24 mouse cellular contexts compared by ENCODE assay signal in the genomic region with DNA sequence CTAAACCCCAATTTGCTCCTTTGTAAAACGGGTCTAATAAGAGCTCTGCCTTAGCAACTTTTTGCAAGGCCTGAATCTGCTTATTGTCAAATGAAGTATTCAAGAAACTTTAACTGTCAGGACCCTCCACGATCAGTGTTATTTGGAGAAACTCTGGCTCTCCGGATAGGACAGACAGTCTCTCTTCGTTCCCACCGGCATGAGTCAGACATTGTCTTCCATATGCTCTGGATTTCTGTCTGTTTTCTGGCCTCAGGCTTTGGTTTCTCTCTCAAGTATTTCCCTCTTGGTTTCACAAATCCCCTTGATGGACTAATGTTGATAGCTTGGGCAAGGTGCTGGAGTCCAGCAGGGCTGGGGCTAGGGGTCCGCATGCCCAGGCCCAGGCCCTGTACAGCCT. TPM values are rescaled to one million over a fixed set of nuclear protein-coding genes. Genes with fewer than 3 reads are reported as not detected.
A peak's percentile ranks its signal among the peaks of the same experiment; 100 is the strongest.
DNase-seq lines count a peak whose midpoint lies in the region; ATAC-seq and TF ChIP-seq lines count a peak whose summit lies in the region.
"Had no signal": no experiment of that assay in that cellular context is flagged by ENCODE, and none has a peak within 500 bp of the region (broad histone marks: within the 10 kb centered on the region; RNA-seq: fewer than 3 reads in every experiment).

No protein-coding gene starts in this region.

- H3K4me2 ChIP-seq in forebrain, postnatal 0 days (ENCODE audit: low read depth) = no peak overlapping the region
- H3K4me2 ChIP-seq in forebrain, embryonic 16.5 days (ENCODE audit: low read length) = no peak overlapping the region
- H3K4me2 ChIP-seq: embryonic facial prominence, embryonic 12.5 days; forebrain, embryonic 13.5 days; forebrain, embryonic 15.5 days had no signal

- H3K4me3 ChIP-seq in forebrain, postnatal 0 days (ENCODE audit: low read depth, low read length) = no peak overlapping the region
- no peak overlapping the region for H3K4me3 ChIP-seq in forebrain, embryonic 16.5 days (replicated peaks; ENCODE audit: low read length)
- no peak overlapping the region for H3K4me3 ChIP-seq in layer of hippocampus, adult 2 months
- H3K4me3 ChIP-seq: embryonic facial prominence, embryonic 10.5 days; embryonic facial prominence, embryonic 12.5 days; forebrain, embryonic 13.5 days; forebrain, embryonic 15.5 days had no signal

- TF ChIP-seq CTCF in forebrain, postnatal 0 days (IDR thresholded peaks at IDR 0.05; ENCODE audit: low read depth) = no peak
- no peak for TF ChIP-seq CTCF in layer of hippocampus, adult 2 months (conservative IDR thresholded peaks at IDR 0.05)

- no peak for DNase-seq in forebrain, postnatal 0 days
- DNase-seq in layer of hippocampus, adult 2 months (ENCODE audit: low spot score in 2 of 2) = no peak
- no peak for DNase-seq in layer of hippocampus, postnatal 10 days (ENCODE audit: low spot score in 2 of 2)
- DNase-seq in right cerebral cortex, adult 18-20 months = peak; percentile 19
- no peak for DNase-seq in right cerebral cortex, postnatal 14 days
- DNase-seq in frontal cortex, postnatal 10 days (ENCODE audit: low spot score in 2 of 2) = no peak
- DNase-seq: adrenal gland, adult 2 months; adrenal gland, postnatal 10 days; adrenal gland, postnatal 25 days; B cell, adult 2 months; cerebellum, adult 11-12 months; cerebellum, adult 2 months; cerebellum, adult 9-10 months; cerebellum, postnatal 10 days; cerebellum, postnatal 25 days had no signal

- H3K36me3 ChIP-seq in forebrain, postnatal 0 days (ENCODE audit: insufficient read depth) = no peaks in the 10 kb centered on the region
- no peaks in the 10 kb centered on the region for H3K36me3 ChIP-seq in forebrain, embryonic 16.5 days (ENCODE audit: control insufficient read depth, insufficient read depth)
- H3K36me3 ChIP-seq: embryonic facial prominence, embryonic 10.5 days; embryonic facial prominence, embryonic 12.5 days; forebrain, embryonic 15.5 days; G1E had no signal

- no peak for ATAC-seq in forebrain, postnatal 0 days
- no peak for ATAC-seq in forebrain, embryonic 16.5 days
- ATAC-seq: CD4-positive, CD25-positive, alpha-beta regulatory T cell, adult 4 months; forebrain, embryonic 13.5 days; forebrain, embryonic 15.5 days; Patski had no signal

- H3K9me3 ChIP-seq in forebrain, postnatal 0 days (ENCODE audit: low read length) = no peaks in the 10 kb centered on the region
- H3K9me3 ChIP-seq in forebrain, embryonic 16.5 days (ENCODE audit: control insufficient read depth, low read length) = no peaks in the 10 kb centered on the region
- H3K9me3 ChIP-seq: embryonic facial prominence, embryonic 10.5 days; embryonic facial prominence, embryonic 12.5 days; forebrain, embryonic 13.5 days; forebrain, embryonic 15.5 days had no signal

- H3K27me3 ChIP-seq in forebrain, postnatal 0 days (ENCODE audit: insufficient read depth, low read length) = no peaks in the 10 kb centered on the region
- H3K27me3 ChIP-seq in forebrain, embryonic 16.5 days (replicated peaks; ENCODE audit: control insufficient read depth, insufficient read depth, low read length) = no peaks in the 10 kb centered on the region
- H3K27me3 ChIP-seq: CH12.LX; embryonic facial prominence, embryonic 12.5 days; forebrain, embryonic 13.5 days; forebrain, embryonic 15.5 days had no signal

- 0 out of 2 replicates have a peak, but pooled peaks cover 4% of the 10 kb centered on the region for H3K4me1 ChIP-seq in forebrain, postnatal 0 days (ENCODE audit: insufficient read depth)
- no peaks in the 10 kb centered on the region for H3K4me1 ChIP-seq in forebrain, embryonic 16.5 days (replicated peaks; ENCODE audit: control insufficient read depth, insufficient read depth, low read length)
- H3K4me1 ChIP-seq: embryonic facial prominence, embryonic 10.5 days; embryonic facial prominence, embryonic 12.5 days had no signal

- peak overlapping the region; percentile 54; the same call in 1 of the 2 replicates for H3K27ac ChIP-seq in forebrain, postnatal 0 days (ENCODE audit: low read depth, low read length)
- no peak overlapping the region for H3K27ac ChIP-seq in forebrain, embryonic 16.5 days (ENCODE audit: low read length)
- H3K27ac ChIP-seq in layer of hippocampus, adult 2 months = peak overlapping the region; percentile 76
- H3K27ac ChIP-seq: embryonic facial prominence, embryonic 10.5 days; embryonic facial prominence, embryonic 12.5 days; forebrain, embryonic 13.5 days; forebrain, embryonic 15.5 days had no signal

- H3K9ac ChIP-seq in forebrain, postnatal 0 days = no peak overlapping the region
- no peak overlapping the region for H3K9ac ChIP-seq in forebrain, embryonic 16.5 days (replicated peaks; ENCODE audit: low read depth, low read length)
- H3K9ac ChIP-seq: embryonic facial prominence, embryonic 12.5 days; forebrain, embryonic 13.5 days; forebrain, embryonic 15.5 days had no signal

- 65% methylated on average over 6 of the region's 6 CpGs for WGBS in forebrain, postnatal 0 days
- 80% methylated on average over 6 of the region's 6 CpGs for WGBS in forebrain, embryonic 16.5 days

RNA-seq across cellular contexts. Expression of a gene that starts 59.3 kb away (rescaled TPM):
- 61.3 and 64.8 TPM in 2 replicates for total RNA-seq in forebrain, postnatal 0 days (2014; rRNA removed)
- polyA plus RNA-seq in forebrain, postnatal 0 days (2015; fragmentation: Nextera tagmentation; extraction: Ambion mirVana) = 136 and 141 TPM in 2 replicates
- 195 and 214 TPM in 2 replicates for polyA plus RNA-seq in forebrain, embryonic 16.5 days (2015; fragmentation: Nextera tagmentation; extraction: Ambion mirVana)
- total RNA-seq in layer of hippocampus, adult 2 months (2021) = 100 to 1,000 TPM; 155 to 170 TPM
- 100 to 1,000 TPM; 147 to 158 TPM for total RNA-seq in layer of hippocampus, postnatal 10 days (2021)
- total RNA-seq: CH12.LX had no signal
- polyA plus RNA-seq: G1E had no signal
